Mouse (Mus musculus) kidney, adult 8-10 months (tissue): Measurements from ENCODE around the gene Ccpg1.
A peak's percentile ranks its signal among the peaks of the same experiment; 100 is the strongest.

ENCODE experiments used
- DNase-seq, 2 experiments: peaks; one replicate each; pipeline ENCODE4 v3.0.0; 2022

Gene Ccpg1

DNA sequence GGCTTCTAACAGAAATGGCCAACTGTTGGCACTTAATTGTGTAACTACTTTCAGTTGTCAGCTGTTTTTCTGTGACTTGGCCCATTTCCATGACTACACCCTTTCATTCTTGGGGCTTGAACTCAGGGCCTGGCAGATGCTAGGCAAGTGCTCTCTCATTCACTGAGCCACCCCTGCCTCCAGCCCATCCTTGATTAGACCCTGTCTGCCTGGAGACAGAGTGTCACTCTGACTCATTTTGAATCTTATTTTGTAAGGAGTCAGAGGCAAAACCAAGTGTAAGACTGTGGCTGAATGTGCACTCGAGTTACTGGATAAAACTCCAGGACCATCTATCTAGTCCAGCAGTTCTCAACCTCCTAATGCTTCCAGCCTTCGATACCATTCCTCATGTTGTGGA is 62.7 kb downstream of the Ccpg1 start:
- no peak for DNase-seq

GRCm38 (mm10) chr9:73048927-73049326 is 63.7 kb downstream of the Ccpg1 start:
- no peak for DNase-seq

DNA sequence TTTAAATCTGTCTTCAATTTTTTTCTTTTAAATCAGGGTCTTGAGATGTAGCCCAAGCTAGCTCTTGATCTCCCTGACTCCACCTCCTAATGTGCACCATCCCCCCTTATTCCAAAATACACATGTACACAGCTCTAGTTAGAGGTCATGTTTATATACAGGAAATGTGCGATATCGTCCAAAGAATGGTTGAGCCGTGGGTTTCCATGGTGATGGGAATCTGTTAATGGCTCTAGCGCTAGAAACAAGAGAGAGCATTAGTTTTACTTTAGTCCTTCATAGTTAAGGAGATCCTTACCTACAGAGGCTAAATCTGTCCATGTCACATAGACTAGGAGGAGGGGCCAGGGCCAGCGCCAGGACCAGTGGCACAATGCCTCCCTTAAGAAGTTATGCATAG is 64.6 kb downstream of the Ccpg1 start:
- no peak for DNase-seq

DNA sequence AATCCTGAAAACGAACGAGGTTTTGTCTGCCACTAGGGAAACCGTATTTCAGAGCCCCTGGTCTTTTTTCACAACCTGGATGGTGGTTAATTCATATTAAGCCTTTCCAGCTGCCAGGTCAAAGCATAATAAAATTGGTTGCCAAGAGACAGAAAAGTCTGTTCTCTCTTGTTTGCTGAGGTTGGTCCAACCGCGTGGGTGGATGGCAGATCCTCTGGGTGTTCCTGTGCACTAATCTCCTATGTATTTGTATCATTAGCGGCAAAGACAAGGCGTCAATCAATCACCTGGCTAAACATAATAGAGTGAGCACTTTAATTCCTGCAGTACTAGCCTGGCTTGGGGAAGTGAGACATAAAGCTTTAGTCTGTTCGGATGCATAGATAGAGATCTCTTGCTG is 65.4 kb downstream of the Ccpg1 start:
- DNase-seq, result no peak

DNA sequence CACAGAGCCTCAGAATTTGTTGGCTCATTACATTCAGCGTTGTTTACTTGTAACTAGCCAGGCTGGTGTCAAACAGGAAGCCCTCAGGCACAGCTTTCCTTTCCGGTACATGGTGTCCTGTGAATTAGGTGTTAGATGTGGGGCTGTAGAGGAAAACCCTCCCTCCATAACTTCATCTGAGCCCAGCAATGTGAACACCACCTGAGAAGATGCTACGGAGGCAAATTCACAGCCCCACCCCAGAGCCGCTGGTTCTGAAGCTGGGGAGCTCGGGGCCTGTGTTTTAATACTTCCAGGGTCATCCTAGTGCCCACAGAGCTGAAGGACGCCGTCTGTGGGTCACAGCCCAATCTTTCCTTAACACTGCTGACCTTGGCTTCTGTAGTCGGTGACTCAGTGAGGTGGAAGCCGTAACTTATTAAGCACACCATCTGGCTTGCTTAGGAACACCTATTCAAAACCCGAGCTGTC is 70.2 kb downstream of the Ccpg1 start:
- peak in 1 of 2 experiments; percentile 33 for DNase-seq

GRCm38 (mm10) chr9:73059224-73059623 is 74.0 kb downstream of the Ccpg1 start:
- DNase-seq, result no peak

- DNase-seq, result no peak
Observed at GRCm38 (mm10) chr9:73063621-73064290, 78.5 kb downstream of the Ccpg1 start.
